Mouse (Mus musculus) forebrain, embryonic 11.5 days (tissue): ENCODE measurements at regions not wholly inside any gene's neighbourhood (a gene's known extent, or its start where the extent isn't known, plus 50 kb on each side); places are given as distances from the start of the nearest gene placed in this dataset.

Experiments used
- ATAC-seq: fragments of 200-750 bp; cut with Nextera tagmentation; replicated peaks from 2 replicates; pipeline ENCODE4 v1.8.0; 2017; ENCODE audit warnings: moderate TSS enrichment; ENCODE audit not compliant: low FRiP score
- DNase-seq: peaks from one replicate; pipeline ENCODE4 v3.0.0-alpha.2; 2017; ENCODE audit warnings: low spot score
- H3K27ac ChIP-seq: fragments of 300-500 bp; sonication (generic); 2 replicates; pipeline ENCODE4 v1.5.1; 2014; ENCODE audit warnings: low read depth, low read length
- H3K27me3 ChIP-seq: fragments of 300-500 bp; sonication (generic); 2 replicates; pipeline ENCODE4 v1.6.1; 2014; ENCODE audit warnings: mild to moderate bottlenecking, low read length, mixed read lengths; ENCODE audit not compliant: control insufficient read depth, insufficient read depth
- H3K36me3 ChIP-seq: fragments of 300-500 bp; sonication (generic); 2 replicates; pipeline ENCODE4 v1.6.1; 2014; ENCODE audit warnings: mild to moderate bottlenecking, low read length, moderate library complexity, mixed read lengths; ENCODE audit not compliant: control insufficient read depth, insufficient read depth
- H3K4me1 ChIP-seq: fragments of 300-500 bp; sonication (generic); replicated peaks from 2 replicates; pipeline ENCODE4 v1.6.1; 2014; ENCODE audit warnings: low read length, mixed read lengths; ENCODE audit not compliant: control insufficient read depth, insufficient read depth
- H3K4me2 ChIP-seq: fragments of 300-500 bp; sonication (generic); 2 replicates; pipeline ENCODE4 v1.6.1; 2014; ENCODE audit warnings: low read depth, mild to moderate bottlenecking, low read length, moderate library complexity, mixed read lengths; ENCODE audit not compliant: severe bottlenecking
- H3K4me3 ChIP-seq: fragments of 300-500 bp; sonication (generic); 2 replicates; pipeline ENCODE4 v1.5.1; 2014; ENCODE audit warnings: low read depth, low read length
- H3K9ac ChIP-seq: fragments of 300-500 bp; sonication (generic); 2 replicates; pipeline ENCODE4 v1.6.1; 2014; ENCODE audit warnings: low read length
- H3K9me3 ChIP-seq: fragments of 300-500 bp; sonication (generic); 2 replicates; pipeline ENCODE4 v1.6.1; 2016; ENCODE audit warnings: low read length, mixed read lengths; ENCODE audit not compliant: control insufficient read depth
- WGBS: fragments of 180-500 bp; shearing (Covaris S2); extraction: QIAGEN DNeasy Blood & Tissue Kit; methylation state at CpG from one replicate; pipeline ENCODE4 v1.1.7; 2014; 5-methylcytosine and 5-hydroxymethylcytosine counted together

GRCm38 (mm10) chr13:44465567-44465966 is 263.7 kb upstream of the Jarid2 start:
- Histone ChIP-seq H3K4me3 (no peak overlapping the region), H3K4me2 (no peak overlapping the region), H3K4me1 (no peaks in the 10 kb centered on the region), H3K27me3 (no peaks in the 10 kb centered on the region), H3K27ac (no peak overlapping the region), H3K9me3 (no peaks in the 10 kb centered on the region; the same call in 1 of the 2 replicates), H3K36me3 (no peaks in the 10 kb centered on the region), H3K9ac (no peak overlapping the region)
- DNase-seq (no peak), ATAC-seq (no peak)
- 86% methylated on average over 7 of the region's 7 CpGs for WGBS

- no peak for DNase-seq
- H3K27ac ChIP-seq, result no peak overlapping the region
- 80% methylated on average over 14 of the region's 14 CpGs for WGBS
Measured at GRCm38 (mm10) chr13:44468963-44469674, 260.2 kb upstream of the Jarid2 start.

GRCm38 (mm10) chr13:44469675-44470074 is 259.6 kb upstream of the Jarid2 start:
- Histone ChIP-seq H3K9ac (no peak overlapping the region), H3K9me3 (no peaks in the 10 kb centered on the region), H3K4me3 (no peak overlapping the region), H3K27ac (no peak overlapping the region), H3K4me2 (no peak overlapping the region), H3K27me3 (no peaks in the 10 kb centered on the region), H3K4me1 (peaks cover 12% of the 10 kb centered on the region), H3K36me3 (no peaks in the 10 kb centered on the region)
- no peak for DNase-seq
- 92% methylated on average over 6 of the region's 6 CpGs for WGBS
- no peak for ATAC-seq

More at GRCm38 (mm10) chr13:44468963-44469674, 260.2 kb upstream of the Jarid2 start:
- H3K4me2 ChIP-seq, result no peak overlapping the region
- ATAC-seq, result no peak
- H3K4me3 ChIP-seq, result no peak overlapping the region
- H3K36me3 ChIP-seq, result no peaks in the 10 kb centered on the region
- no peaks in the 10 kb centered on the region for H3K9me3 ChIP-seq
- H3K27me3 ChIP-seq, result no peaks in the 10 kb centered on the region
- H3K9ac ChIP-seq, result no peak overlapping the region
- H3K4me1 ChIP-seq, result peaks cover 12% of the 10 kb centered on the region

GRCm38 (mm10) chr13:44473200-44473599 is 256.1 kb upstream of the Jarid2 start:
- no peak overlapping the region for H3K4me2 ChIP-seq
- peak; percentile 64 for DNase-seq
- no peak overlapping the region for H3K4me3 ChIP-seq
- ATAC-seq, result peak; percentile 65
- H3K9me3 ChIP-seq, result no peaks in the 10 kb centered on the region
- WGBS, result 5% methylated on average over 6 of the region's 6 CpGs
- H3K27ac ChIP-seq, result peak overlapping the region; percentile 4
- H3K9ac ChIP-seq, result peak overlapping the region; percentile 5; the same call in 1 of the 2 replicates
- H3K4me1 ChIP-seq, result peaks cover 12% of the 10 kb centered on the region
- H3K27me3 ChIP-seq, result no peaks in the 10 kb centered on the region
- H3K36me3 ChIP-seq, result no peaks in the 10 kb centered on the region

- no peaks in the 10 kb centered on the region for H3K9me3 ChIP-seq
- no peak for ATAC-seq
- no peak overlapping the region for H3K4me2 ChIP-seq
- peaks cover 12% of the 10 kb centered on the region for H3K4me1 ChIP-seq
- H3K9ac ChIP-seq, result no peak overlapping the region
- H3K36me3 ChIP-seq, result no peaks in the 10 kb centered on the region
- 40% methylated on average over 8 of the region's 8 CpGs for WGBS
- no peak overlapping the region for H3K4me3 ChIP-seq
- DNase-seq, result no peak
- no peak overlapping the region for H3K27ac ChIP-seq
- no peaks in the 10 kb centered on the region for H3K27me3 ChIP-seq
Measured at GRCm38 (mm10) chr13:44476901-44477300, 252.4 kb upstream of the Jarid2 start.

GRCm38 (mm10) chr13:44480128-44480527 is 249.1 kb upstream of the Jarid2 start:
- Histone ChIP-seq H3K4me1 (no peaks in the 10 kb centered on the region), H3K27ac (no peak overlapping the region), H3K9ac (no peak overlapping the region), H3K4me3 (no peak overlapping the region), H3K9me3 (no peaks in the 10 kb centered on the region), H3K27me3 (no peaks in the 10 kb centered on the region), H3K36me3 (no peaks in the 10 kb centered on the region), H3K4me2 (no peak overlapping the region)
- 92% methylated on average over 7 of the region's 7 CpGs for WGBS
- DNase-seq (no peak), ATAC-seq (no peak)

GRCm38 (mm10) chr13:44482661-44483060 is 246.6 kb upstream of the Jarid2 start:
- no peaks in the 10 kb centered on the region for H3K4me1 ChIP-seq
- ATAC-seq, result no peak
- no peak overlapping the region for H3K9ac ChIP-seq
- no peak for DNase-seq
- H3K27me3 ChIP-seq, result no peaks in the 10 kb centered on the region
- H3K36me3 ChIP-seq, result no peaks in the 10 kb centered on the region
- H3K9me3 ChIP-seq, result no peaks in the 10 kb centered on the region
- no peak overlapping the region for H3K27ac ChIP-seq
- WGBS, result 87% methylated on average over 7 of the region's 7 CpGs
- no peak overlapping the region for H3K4me2 ChIP-seq
- no peak overlapping the region for H3K4me3 ChIP-seq

GRCm38 (mm10) chr13:44484582-44485329 is 244.5 kb upstream of the Jarid2 start:
- no peaks in the 10 kb centered on the region for H3K9me3 ChIP-seq
- no peak for ATAC-seq
- no peaks in the 10 kb centered on the region for H3K36me3 ChIP-seq
- no peak overlapping the region for H3K4me3 ChIP-seq
- DNase-seq, result no peak
- H3K4me2 ChIP-seq, result no peak overlapping the region
- no peaks in the 10 kb centered on the region for H3K27me3 ChIP-seq
- WGBS, result 81% methylated on average over 14 of the region's 14 CpGs
- no peak overlapping the region for H3K9ac ChIP-seq
- H3K4me1 ChIP-seq, result no peaks in the 10 kb centered on the region
- no peak overlapping the region for H3K27ac ChIP-seq
